Mouse (Mus musculus) kidney, embryonic 14.5 days (tissue): ENCODE data around the gene Zmynd8. TPM values are rescaled to one million over a fixed set of nuclear protein-coding genes. Genes with fewer than 3 reads are reported as not detected.
A peak's percentile ranks its signal among the peaks of the same experiment; 100 is the strongest.

Experiments
- ATAC-seq: fragments of 200-750 bp; cut with Nextera tagmentation; 2 replicates; pipeline ENCODE4 v1.8.0; 2017; ENCODE audit warnings: moderate number of reproducible peaks, mild to moderate bottlenecking, moderate TSS enrichment, moderate library complexity; ENCODE audit not compliant: low FRiP score, low TSS enrichment
- H3K27ac ChIP-seq: fragments of 300-500 bp; sonication (generic); 2 replicates; pipeline ENCODE4 v1.5.1; 2014; ENCODE audit warnings: low read depth, mild to moderate bottlenecking, low read length, moderate library complexity, mixed read lengths
- H3K27me3 ChIP-seq: fragments of 300-500 bp; sonication (generic); 2 replicates; pipeline ENCODE4 v1.6.1; 2014; ENCODE audit warnings: mild to moderate bottlenecking, low read length; ENCODE audit not compliant: control insufficient read depth, insufficient read depth
- H3K36me3 ChIP-seq: fragments of 300-500 bp; sonication (generic); 2 replicates; pipeline ENCODE4 v1.6.1; 2014; ENCODE audit warnings: low read length, mixed read lengths; ENCODE audit not compliant: control insufficient read depth, insufficient read depth
- H3K4me1 ChIP-seq: fragments of 300-500 bp; sonication (generic); 2 replicates; pipeline ENCODE4 v1.6.1; 2014; ENCODE audit warnings: low read length, mixed read lengths; ENCODE audit not compliant: control insufficient read depth, insufficient read depth
- H3K4me2 ChIP-seq: fragments of 300-500 bp; sonication (generic); replicated peaks from 2 replicates; pipeline ENCODE4 v1.6.1; 2014; ENCODE audit warnings: low read depth, mild to moderate bottlenecking, low read length
- H3K4me3 ChIP-seq: fragments of 300-500 bp; sonication (generic); 2 replicates; pipeline ENCODE4 v1.5.1; 2014; ENCODE audit warnings: mild to moderate bottlenecking, low read length
- H3K9ac ChIP-seq: fragments of 300-500 bp; sonication (generic); 2 replicates; pipeline ENCODE4 v1.6.1; 2014; ENCODE audit warnings: low read depth, mild to moderate bottlenecking, low read length, moderate library complexity
- H3K9me3 ChIP-seq: fragments of 300-500 bp; sonication (generic); 2 replicates; pipeline ENCODE4 v1.6.1; 2016; ENCODE audit warnings: low read length; ENCODE audit not compliant: control insufficient read depth
- WGBS: fragments of 180-500 bp; shearing (Covaris S2); extraction: QIAGEN DNeasy Blood & Tissue Kit; methylation state at CpG from one replicate; pipeline ENCODE4 v1.1.7; 2014; 5-methylcytosine and 5-hydroxymethylcytosine counted together
- polyA plus RNA-seq: library from polyadenylated mRNA; unstranded; fragments of >200 nt; fragmentation: Nextera tagmentation; extraction: Ambion mirVana; gene quantifications from 2 replicates; pipeline ENCODE4 v1.2.1, GENCODE M21; 2014

Zmynd8 gene
- polyA plus RNA-seq, 1 experiment from 2014 or later, result 61.1 TPM

GRCm38 (mm10) chr2:165906332-165906945 is 7.6 kb upstream of the Zmynd8 start:
- H3K36me3 ChIP-seq, result no peaks in the 10 kb centered on the region
- no peaks in the 10 kb centered on the region for H3K27me3 ChIP-seq
- peak; percentile 21; the same call in 1 of the 2 replicates for ATAC-seq
- H3K9me3 ChIP-seq, result no peaks in the 10 kb centered on the region
- WGBS, result 24% methylated on average over 15 of the region's 15 CpGs
- no peak overlapping the region for H3K4me3 ChIP-seq
- peak overlapping the region; percentile 61 for H3K27ac ChIP-seq
- H3K9ac ChIP-seq, result no peak overlapping the region; the same call in 1 of the 2 replicates
- peaks cover 11% of the 10 kb centered on the region for H3K4me1 ChIP-seq
- H3K4me2 ChIP-seq, result no peak overlapping the region

- no peak overlapping the region for H3K9ac ChIP-seq
- WGBS, result 31% methylated on average over 3 of the region's 3 CpGs
- H3K4me2 ChIP-seq, result no peak overlapping the region
- H3K27me3 ChIP-seq, result no peaks in the 10 kb centered on the region
- peaks cover 27% of the 10 kb centered on the region for H3K4me1 ChIP-seq
- H3K36me3 ChIP-seq, result no peaks in the 10 kb centered on the region
- no peaks in the 10 kb centered on the region for H3K9me3 ChIP-seq
- no peak for ATAC-seq
- H3K4me3 ChIP-seq, result no peak overlapping the region
- peak overlapping the region; percentile 86 for H3K27ac ChIP-seq
These were observed 2.2 kb upstream of the Zmynd8 start for GRCm38 (mm10) chr2:165901127-165901384.

- WGBS, result 6% methylated on average over 23 of the region's 23 CpGs
- Histone ChIP-seq H3K9me3 (no peaks in the 10 kb centered on the region), H3K9ac (0 out of 2 replicates have a peak overlapping the region, but pooled peaks have one; percentile 23), H3K36me3 (no peaks in the 10 kb centered on the region), H3K27ac (peak overlapping the region; percentile 86), H3K27me3 (no peaks in the 10 kb centered on the region), H3K4me3 (no peak overlapping the region), H3K4me1 (peaks cover 25% of the 10 kb centered on the region), H3K4me2 (peak overlapping the region; percentile 15; the same call in 1 of the 2 replicates)
- peak; percentile 84 for ATAC-seq
These were observed 1.7 kb upstream of the Zmynd8 start for GRCm38 (mm10) chr2:165900351-165901126.

GRCm38 (mm10) chr2:165899923-165900322 is 1.1 kb upstream of the Zmynd8 start:
- ATAC-seq, result no peak
- H3K4me1 ChIP-seq, result peaks cover 25% of the 10 kb centered on the region
- H3K9me3 ChIP-seq, result no peaks in the 10 kb centered on the region
- H3K36me3 ChIP-seq, result no peaks in the 10 kb centered on the region
- no peak overlapping the region for H3K4me3 ChIP-seq
- peak overlapping the region; percentile 86 for H3K27ac ChIP-seq
- H3K4me2 ChIP-seq, result no peak overlapping the region; the same call in 1 of the 2 replicates
- no peaks in the 10 kb centered on the region for H3K27me3 ChIP-seq
- H3K9ac ChIP-seq, result no peak overlapping the region; the same call in 1 of the 2 replicates
- WGBS, result 23% methylated on average over 3 of the region's 3 CpGs

- Histone ChIP-seq H3K4me2 (no peak overlapping the region), H3K27me3 (no peaks in the 10 kb centered on the region), H3K27ac (peak overlapping the region; percentile 86; the same call in 1 of the 2 replicates), H3K9ac (no peak overlapping the region; the same call in 1 of the 2 replicates), H3K36me3 (no peaks in the 10 kb centered on the region), H3K4me3 (no peak overlapping the region), H3K9me3 (no peaks in the 10 kb centered on the region), H3K4me1 (peaks cover 25% of the 10 kb centered on the region)
- ATAC-seq, result no peak
- WGBS, result 45% methylated on average over 6 of the region's 6 CpGs
These were observed 658 bp upstream of the Zmynd8 start for GRCm38 (mm10) chr2:165899474-165899873.

- 66% methylated on average over 13 of the region's 13 CpGs for WGBS
- Histone ChIP-seq H3K9ac (no peak overlapping the region), H3K4me1 (peaks cover 24% of the 10 kb centered on the region), H3K27ac (no peak overlapping the region; the same call in 1 of the 2 replicates), H3K36me3 (no peaks in the 10 kb centered on the region), H3K9me3 (no peaks in the 10 kb centered on the region), H3K4me2 (no peak overlapping the region), H3K27me3 (no peaks in the 10 kb centered on the region), H3K4me3 (no peak overlapping the region)
- no peak for ATAC-seq
These were observed 2.6 kb downstream of the Zmynd8 start for GRCm38 (mm10) chr2:165896171-165896570.

- whole genome bisulfite sequencing, result 78% methylated on average over 4 of the region's 4 CpGs
- H3K27ac ChIP-seq, result no peak overlapping the region; the same call in 1 of the 2 replicates
- H3K36me3 ChIP-seq, result no peaks in the 10 kb centered on the region
- H3K4me1 ChIP-seq, result peaks cover 19% of the 10 kb centered on the region
- ATAC-seq, result no peak
- no peak overlapping the region; the same call in 1 of the 2 replicates for H3K9ac ChIP-seq
- H3K9me3 ChIP-seq, result no peaks in the 10 kb centered on the region
- no peak overlapping the region for H3K4me2 ChIP-seq
- no peak overlapping the region for H3K4me3 ChIP-seq
- H3K27me3 ChIP-seq, result no peaks in the 10 kb centered on the region
These were observed 3.1 kb downstream of the Zmynd8 start for GRCm38 (mm10) chr2:165895687-165896086.

GRCm38 (mm10) chr2:165894533-165894932 is 4.3 kb downstream of the Zmynd8 start:
- Histone ChIP-seq H3K4me2 (no peak overlapping the region), H3K36me3 (no peaks in the 10 kb centered on the region), H3K9ac (no peak overlapping the region), H3K9me3 (no peaks in the 10 kb centered on the region), H3K4me1 (peaks cover 8% of the 10 kb centered on the region), H3K4me3 (no peak overlapping the region), H3K27me3 (no peaks in the 10 kb centered on the region), H3K27ac (no peak overlapping the region)
- WGBS, result 55% methylated on average over 3 of the region's 4 CpGs
- no peak for ATAC-seq

- no peaks in the 10 kb centered on the region for H3K9me3 ChIP-seq
- no peak overlapping the region for H3K4me3 ChIP-seq
- 97% methylated on average over 2 of the region's 3 CpGs for WGBS
- H3K4me2 ChIP-seq, result no peak overlapping the region
- no peaks in the 10 kb centered on the region for H3K36me3 ChIP-seq
- no peak overlapping the region for H3K27ac ChIP-seq
- peaks cover 8% of the 10 kb centered on the region for H3K4me1 ChIP-seq
- no peak for ATAC-seq
- H3K27me3 ChIP-seq, result no peaks in the 10 kb centered on the region
- no peak overlapping the region for H3K9ac ChIP-seq
These were observed 5.6 kb downstream of the Zmynd8 start for GRCm38 (mm10) chr2:165893232-165893631.
